Mouse (Mus musculus): Measurements from ENCODE around the gene Cacna1c.

DNA sequence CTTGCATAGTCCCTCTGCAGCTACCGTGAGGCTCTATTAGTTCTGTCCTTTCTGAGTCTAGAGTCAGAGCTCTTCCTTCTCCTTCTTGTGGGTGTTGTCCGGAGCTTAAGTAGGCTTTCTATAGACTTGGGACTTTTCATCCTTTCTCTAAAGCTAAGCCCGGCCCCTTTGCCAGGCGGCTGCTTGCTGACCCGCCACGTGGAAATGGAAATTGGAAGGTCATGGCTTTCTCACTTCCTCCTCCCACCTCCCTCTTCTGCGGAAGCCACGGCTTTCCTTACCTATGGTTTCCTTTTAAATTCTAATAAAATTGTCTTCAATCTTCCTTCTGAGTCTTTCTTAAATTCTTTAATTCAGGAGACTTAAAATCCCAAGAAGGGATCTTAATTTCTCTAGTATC, 148.9 kb downstream of the Cacna1c start:
- TF ChIP-seq POLR2A (IDR thresholded peaks at IDR 0.05; ENCODE audit: borderline replicate concordance, extremely low read depth, insufficient read depth, insufficient read length, poor library complexity, severe bottlenecking): no peak
- TF ChIP-seq CTCF (IDR thresholded peaks at IDR 0.05; ENCODE audit: borderline replicate concordance, extremely low read depth, insufficient read depth, insufficient read length): no peak
